Mouse (Mus musculus): ENCODE measurements around the gene 1700001F09Rik.
A peak's percentile ranks its signal among the peaks of the same experiment; 100 is the strongest.
"Not testable (repeated sequence)": the region's sequence is repeated elsewhere in the genome, so short reads cannot be mapped to it uniquely, and the experiment has no call there.

1700001F09Rik gene

DNA sequence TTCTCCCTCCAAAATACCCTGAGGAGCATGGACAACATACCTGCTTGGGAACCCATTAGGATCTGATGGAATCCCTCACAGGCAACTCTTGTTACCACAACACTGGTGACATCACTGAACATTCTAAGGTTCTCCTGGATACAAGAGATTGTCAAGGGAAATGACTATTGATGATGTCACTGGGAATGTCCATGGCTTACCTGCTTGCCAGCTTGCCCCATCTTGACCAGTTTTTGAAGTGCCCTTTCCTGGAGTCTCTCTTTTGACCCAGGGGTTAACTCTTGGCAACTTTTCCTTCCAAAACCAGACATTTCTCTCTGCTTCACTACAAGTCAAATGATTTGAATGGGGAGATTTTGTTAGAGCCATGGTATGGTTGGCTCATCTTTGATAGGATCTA, at the start of gene 1700001F09Rik:
1700001F09Rik (minus strand) TSS at position 101 of the 400 bp plus-strand sequence.
- not testable (repeated sequence) for DNase-seq (ENCODE audit: low spot score in 2 of 2)

DNA sequence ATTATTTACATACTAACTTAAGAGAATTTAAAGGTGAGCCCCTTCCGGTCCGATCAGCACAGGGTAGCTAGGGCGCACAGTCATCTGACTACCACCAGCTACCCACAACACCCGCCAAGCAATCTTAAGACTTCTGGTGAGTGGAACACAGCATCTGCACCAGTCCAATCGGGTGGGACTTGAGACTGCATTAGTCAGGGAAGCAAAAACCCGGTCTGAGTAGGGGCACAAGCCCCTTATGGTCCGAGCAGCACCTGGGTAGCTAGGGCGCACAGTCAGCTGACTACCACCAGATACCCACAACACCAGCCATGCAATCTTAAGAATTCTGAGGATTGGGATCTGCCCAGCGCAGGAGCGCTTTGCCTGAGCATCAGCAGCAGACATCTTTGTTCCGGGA, 14.1 kb upstream of the 1700001F09Rik start:
- not testable (repeated sequence) for DNase-seq (ENCODE audit: low spot score in 2 of 2)

DNA sequence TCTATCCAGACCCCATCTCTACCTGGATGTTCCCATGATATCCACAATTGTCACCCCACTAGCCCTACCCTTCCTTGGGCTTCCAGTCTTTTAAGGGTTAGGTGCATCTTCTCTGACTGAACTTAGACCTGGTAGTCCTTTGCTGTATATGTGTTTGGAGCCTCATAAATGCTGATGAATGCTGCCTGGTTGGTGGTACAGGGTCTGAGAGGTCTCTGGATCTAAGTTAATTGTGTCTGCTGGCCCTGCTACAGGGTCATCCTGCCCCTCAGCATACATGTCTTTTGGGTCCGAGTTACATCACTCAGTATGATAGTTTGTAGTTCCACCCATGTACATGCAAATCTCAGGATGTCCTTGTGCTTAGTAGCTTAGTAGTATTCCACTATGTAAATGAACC, 11.6 kb upstream of the 1700001F09Rik start:
- peak in 1 of 2 experiments; percentile 8 for DNase-seq (ENCODE audit: low spot score in 2 of 2)

DNA sequence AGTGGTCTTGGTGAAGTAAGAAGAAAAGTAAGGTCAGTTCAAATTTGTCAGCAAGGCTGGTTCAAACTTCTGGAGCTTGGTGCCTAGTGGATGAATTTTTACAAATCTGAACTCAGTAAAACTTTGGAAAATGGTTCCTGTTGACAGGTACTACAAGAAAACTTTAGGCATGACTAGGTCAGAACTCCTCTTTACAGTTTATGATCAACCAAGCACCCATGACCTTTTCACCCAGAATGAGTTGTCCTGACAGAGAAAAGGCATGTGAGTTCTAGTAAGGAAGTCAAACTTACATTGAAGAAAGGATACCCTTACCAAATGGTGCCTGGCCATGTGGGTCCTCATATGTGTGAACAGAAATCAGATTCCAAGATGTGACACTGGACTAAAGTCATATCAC, 9.9 kb upstream of the 1700001F09Rik start:
- not testable (repeated sequence) for DNase-seq (ENCODE audit: low spot score in 2 of 2)

GRCm38 (mm10) chr14:43352944-43353343, 5.3 kb upstream of the 1700001F09Rik start:
- DNase-seq (ENCODE audit: low spot score in 2 of 2) = not testable (repeated sequence)

GRCm38 (mm10) chr14:43337646-43338045, 10.0 kb downstream of the 1700001F09Rik start:
- not testable (repeated sequence) for DNase-seq (ENCODE audit: low spot score in 2 of 2)

- DNase-seq (ENCODE audit: low spot score in 2 of 2) = not testable (repeated sequence)
Measured at GRCm38 (mm10) chr14:43331362-43331880, 16.2 kb downstream of the 1700001F09Rik start.

DNA sequence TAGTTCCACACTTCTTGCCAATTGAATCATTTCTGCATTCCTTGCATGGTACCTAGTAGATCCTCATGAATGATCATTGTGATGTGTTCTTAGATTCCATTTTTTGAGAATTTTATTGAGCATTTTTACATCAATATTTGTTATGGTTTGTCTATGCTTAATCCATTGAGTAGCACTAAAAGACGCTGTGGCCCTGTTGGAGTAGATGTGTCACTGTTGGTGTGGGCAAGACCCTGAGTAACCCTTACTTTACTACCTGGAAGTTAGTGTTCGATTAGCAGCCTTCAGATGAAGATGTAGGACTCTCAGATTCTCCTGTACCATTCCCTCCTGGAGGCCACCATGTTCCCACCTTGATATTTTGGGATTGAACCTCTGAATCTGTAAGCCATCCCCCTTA, 19.0 kb downstream of the 1700001F09Rik start:
- not testable (repeated sequence) for DNase-seq (ENCODE audit: low spot score in 2 of 2)

DNA sequence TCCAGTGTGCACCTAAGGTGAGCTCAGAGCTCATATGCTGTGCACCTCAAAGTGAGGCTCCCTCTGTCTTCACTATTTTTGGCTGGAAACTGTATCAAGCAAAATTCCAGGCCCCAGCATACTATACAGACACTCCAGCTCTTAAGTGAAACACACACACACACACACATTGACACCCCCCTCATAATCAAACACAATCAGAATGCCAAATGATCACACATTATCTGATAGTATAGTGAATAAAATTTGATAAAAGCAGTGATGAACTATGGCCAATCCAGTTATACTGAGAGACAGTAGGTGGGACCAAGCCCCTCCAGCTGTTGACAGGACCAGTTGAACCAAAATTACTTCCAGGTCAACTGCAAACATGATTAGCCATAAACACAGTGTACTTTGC, 28.1 kb downstream of the 1700001F09Rik start:
- not testable (repeated sequence) for DNase-seq (ENCODE audit: low spot score in 2 of 2)

DNA sequence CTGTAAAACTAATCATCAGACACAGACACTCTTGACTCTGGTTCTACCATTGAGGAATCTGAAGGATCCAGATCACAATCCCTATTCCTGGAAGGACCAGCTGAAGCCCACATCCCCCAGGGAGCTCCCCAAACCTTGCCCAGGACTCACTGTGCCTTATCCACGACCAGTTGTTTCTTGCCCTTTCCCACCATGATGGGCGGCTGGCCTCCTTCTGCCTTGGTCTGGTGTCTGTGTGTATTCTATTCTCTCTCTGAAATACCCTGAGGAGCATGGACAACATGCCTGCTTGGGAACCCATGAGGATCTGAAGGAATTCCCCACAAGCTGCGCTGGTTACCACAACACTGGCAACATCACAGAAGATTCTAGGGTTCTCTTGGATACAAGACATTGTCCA, 54.1 kb downstream of the 1700001F09Rik start, which contains the start of gene Gm8127:
Gm8127 (minus strand) TSS at position 330 of the 400 bp plus-strand sequence.
- not testable (repeated sequence) for DNase-seq (ENCODE audit: low spot score in 2 of 2)

Data from frontal cortex, postnatal 10 days (tissue).